Mouse (Mus musculus) myocyte (in vitro differentiated cells): ENCODE measurements at regions not wholly inside any gene's neighbourhood (a gene's known extent, or its start where the extent isn't known, plus 50 kb on each side); places are given as distances from the start of the nearest gene placed in this dataset.

Experiments used
- CEBPB ChIP-seq: IDR thresholded peaks from 2 replicates; pipeline ENCODE4 v1.6.1; 2011; ENCODE audit warnings: mild to moderate bottlenecking, moderate library complexity; ENCODE audit not compliant: poor library complexity, insufficient read depth, severe bottlenecking
- E2F4 ChIP-seq: IDR thresholded peaks from one replicate; pipeline ENCODE4 v1.6.1; 2011; ENCODE audit warnings: mild to moderate bottlenecking, control low read depth, moderate library complexity; ENCODE audit not compliant: insufficient read depth
- MAX ChIP-seq: IDR thresholded peaks from one replicate; pipeline ENCODE4 v1.6.1; 2011; ENCODE audit warnings: low read depth, mild to moderate bottlenecking, control low read depth
- MYOD1 ChIP-seq, 3 experiments: IDR thresholded peaks; one replicate each; pipeline ENCODE4 v1.6.1; 2011; ENCODE audit warnings: control low read depth in 2 of 3, low read depth in 2 of 3, mild to moderate bottlenecking in 2 of 3, moderate library complexity in 1 of 3; ENCODE audit not compliant: insufficient read length in 2 of 3, control insufficient read depth in 1 of 3
- POLR2A ChIP-seq: IDR thresholded peaks from one replicate; pipeline ENCODE4 v1.6.1; 2011; ENCODE audit warnings: low read depth, mild to moderate bottlenecking, control low read depth, moderate library complexity; ENCODE audit not compliant: insufficient read length
- POLR2AphosphoS2 ChIP-seq: IDR thresholded peaks from one replicate; pipeline ENCODE4 v1.6.1; 2011; ENCODE audit warnings: low read depth, control low read depth; ENCODE audit not compliant: insufficient read length
- SRF ChIP-seq: IDR thresholded peaks from one replicate; pipeline ENCODE4 v1.6.1; 2011; ENCODE audit warnings: low read depth; ENCODE audit not compliant: control insufficient read depth, insufficient read length
- TCF3 ChIP-seq: IDR thresholded peaks from one replicate; pipeline ENCODE4 v1.6.1; 2011; ENCODE audit warnings: low read depth, control low read depth; ENCODE audit not compliant: insufficient read length
- USF1 ChIP-seq: IDR thresholded peaks from one replicate; pipeline ENCODE4 v1.6.1; 2011; ENCODE audit warnings: low read depth, mild to moderate bottlenecking, control low read depth, moderate library complexity

GRCm38 (mm10) chr3:102596944-102597551 lies 127.3 kb downstream of the Ngf start:
- TF ChIP-seq POLR2A (no peak), CEBPB (no peak), POLR2AphosphoS2 (no peak), MYOD1 (IDR thresholded peaks at IDR 0.05; ENCODE audit: control insufficient read depth in 1 of 3, insufficient read length in 2 of 3, low read depth in 2 of 3) (no peak), USF1 (no peak), SRF (no peak), MAX (no peak), E2F4 (no peak), TCF3 (no peak)
